Mouse (Mus musculus) MEL (cell line): ENCODE measurements at regions not wholly inside any gene's neighbourhood (a gene's known extent, or its start where the extent isn't known, plus 50 kb on each side); places are given as distances from the start of the nearest gene placed in this dataset.

ENCODE experiments used
- DNase-seq: peaks from one replicate; pipeline ENCODE4 v3.0.0; 2011; ENCODE audit warnings: low read depth, low spot score
- H3K27ac ChIP-seq: 2 replicates; pipeline ENCODE4 v1.5.1; 2012; ENCODE audit warnings: low read depth, mild to moderate bottlenecking, control low read depth, low read length, moderate library complexity; ENCODE audit not compliant: control insufficient read depth
- H3K27me3 ChIP-seq, 2 experiments: fragments of 150-350 bp in 1 of 2; sonication (generic) in 1 of 2; 2 replicates each; pipeline ENCODE4 v1.6.1; 2012; ENCODE audit warnings: low read length in 2 of 2, mild to moderate bottlenecking in 2 of 2, improper control_type of control experiment in 1 of 2, moderate library complexity in 1 of 2; ENCODE audit not compliant: insufficient read depth in 2 of 2, control insufficient read depth in 1 of 2
- H3K36me3 ChIP-seq, 2 experiments: 2 replicates each; pipeline ENCODE4 v1.6.1; 2012 to 2014; ENCODE audit warnings: low read length in 2 of 2, improper control_type of control experiment in 1 of 2, inconsistent platforms in 1 of 2, mild to moderate bottlenecking in 1 of 2; ENCODE audit not compliant: insufficient read depth in 2 of 2, control insufficient read depth in 1 of 2
- H3K4me1 ChIP-seq, 2 experiments: fragments of 150-350 bp in 1 of 2; sonication (generic) in 1 of 2; 2 replicates each; pipeline ENCODE4 v1.6.1; 2012; ENCODE audit warnings: low read length in 2 of 2, improper control_type of control experiment in 1 of 2, mild to moderate bottlenecking in 1 of 2; ENCODE audit not compliant: insufficient read depth in 2 of 2, control insufficient read depth in 1 of 2
- H3K4me3 ChIP-seq, 2 experiments: fragments of 150-350 bp in 1 of 2; sonication (generic) in 1 of 2; 2 replicates each; pipeline ENCODE4 v1.5.1; 2012; ENCODE audit warnings: low read depth in 2 of 2, low read length in 2 of 2, mild to moderate bottlenecking in 2 of 2, moderate library complexity in 2 of 2, control low read depth in 1 of 2, improper control_type of control experiment in 1 of 2; ENCODE audit not compliant: control insufficient read depth in 1 of 2, insufficient read depth in 1 of 2
- H3K79me2 ChIP-seq: 2 replicates; pipeline ENCODE4 v1.6.1; 2012; ENCODE audit warnings: mild to moderate bottlenecking, low read length, moderate library complexity; ENCODE audit not compliant: control insufficient read depth, poor library complexity, insufficient read depth
- H3K9ac ChIP-seq: 2 replicates; pipeline ENCODE4 v1.6.1; 2012; ENCODE audit warnings: low read depth, mild to moderate bottlenecking, control low read depth, low read length, moderate library complexity; ENCODE audit not compliant: control insufficient read depth, poor library complexity, severe bottlenecking
- H3K9me3 ChIP-seq: fragments of 150-350 bp; sonication (generic); replicated peaks from 2 replicates; pipeline ENCODE4 v1.6.1; 2012; ENCODE audit warnings: mild to moderate bottlenecking, low read length, improper control_type of control experiment, moderate library complexity; ENCODE audit not compliant: insufficient read depth
- CTCF ChIP-seq, 3 experiments: IDR thresholded peaks in 2 of 3; conservative IDR thresholded peaks in 1 of 3; 2 replicates each; pipeline ENCODE4 v1.5.1; 2011 to 2012; ENCODE audit warnings: low read length in 3 of 3, low read depth in 2 of 3, mild to moderate bottlenecking in 2 of 3, improper control_type of control experiment in 1 of 3, inconsistent platforms in 1 of 3, mixed read lengths in 1 of 3, moderate library complexity in 1 of 3; ENCODE audit not compliant: control insufficient read depth in 1 of 3, insufficient read depth in 1 of 3, poor library complexity in 1 of 3, severe bottlenecking in 1 of 3
- GABPA ChIP-seq: IDR thresholded peaks from 2 replicates; pipeline ENCODE4 v1.6.1; 2012; ENCODE audit warnings: low read depth, mild to moderate bottlenecking, inconsistent platforms, low read length, improper control_type of control experiment, moderate library complexity
- GATA1 ChIP-seq: IDR thresholded peaks from 2 replicates; pipeline ENCODE4 v1.6.1; 2011; ENCODE audit warnings: low read depth, low read length, improper control_type of control experiment
- KAT2A ChIP-seq: conservative IDR thresholded peaks from 2 replicates; pipeline ENCODE4 v1.6.1; 2012; ENCODE audit warnings: low read depth, low read length, improper control_type of control experiment, inconsistent platforms
- MAFK ChIP-seq: IDR thresholded peaks from 2 replicates; pipeline ENCODE4 v1.6.1; 2011; ENCODE audit warnings: low read depth, mild to moderate bottlenecking, low read length, improper control_type of control experiment, borderline replicate concordance
- MEF2A ChIP-seq: IDR thresholded peaks from 2 replicates; pipeline ENCODE4 v1.6.1; 2014; ENCODE audit warnings: low read depth, mild to moderate bottlenecking, inconsistent platforms, low read length, improper control_type of control experiment; ENCODE audit not compliant: poor library complexity, insufficient replicate concordance, severe bottlenecking; ENCODE audit errors: extremely low read depth
- MYB ChIP-seq: IDR thresholded peaks from 2 replicates; pipeline ENCODE4 v1.6.1; 2011; ENCODE audit warnings: mild to moderate bottlenecking, low read depth, low read length, improper control_type of control experiment
- NRF1 ChIP-seq: IDR thresholded peaks from 2 replicates; pipeline ENCODE4 v1.6.1; 2014; ENCODE audit warnings: low read depth, mild to moderate bottlenecking, inconsistent platforms, low read length, improper control_type of control experiment, moderate library complexity; ENCODE audit not compliant: poor library complexity, insufficient read depth, severe bottlenecking
- POLR2A ChIP-seq, 2 experiments: IDR thresholded peaks; 2 replicates each; pipeline ENCODE4 v1.6.1; 2011 to 2012; ENCODE audit warnings: low read length in 2 of 2, mild to moderate bottlenecking in 2 of 2, control low read depth in 1 of 2, improper control_type of control experiment in 1 of 2, low read depth in 1 of 2, moderate library complexity in 1 of 2; ENCODE audit not compliant: control insufficient read depth in 1 of 2, insufficient read depth in 1 of 2, poor library complexity in 1 of 2
- POLR2AphosphoS2 ChIP-seq: IDR thresholded peaks from 2 replicates; pipeline ENCODE4 v1.6.1; 2011; ENCODE audit warnings: low read length, improper control_type of control experiment
- RAD21 ChIP-seq: IDR thresholded peaks from 2 replicates; pipeline ENCODE4 v1.6.1; 2011; ENCODE audit warnings: mild to moderate bottlenecking, low read depth, low read length, improper control_type of control experiment
- SIN3A ChIP-seq: IDR thresholded peaks from 2 replicates; pipeline ENCODE4 v1.6.1; 2012; ENCODE audit warnings: low read length, improper control_type of control experiment, inconsistent platforms
- TAL1 ChIP-seq: IDR thresholded peaks from 2 replicates; pipeline ENCODE4 v1.6.1; 2012; ENCODE audit warnings: mild to moderate bottlenecking, inconsistent platforms, low read length, moderate library complexity, mixed read lengths
- TBP ChIP-seq: IDR thresholded peaks from 2 replicates; pipeline ENCODE4 v1.8.0; 2011; ENCODE audit warnings: low read depth, low read length, improper control_type of control experiment
- USF2 ChIP-seq, 2 experiments: IDR thresholded peaks; 2 replicates each; pipeline ENCODE4 v1.6.1; 2011 to 2012; ENCODE audit warnings: improper control_type of control experiment in 2 of 2, low read length in 2 of 2, borderline replicate concordance in 1 of 2, inconsistent platforms in 1 of 2, low read depth in 1 of 2, mild to moderate bottlenecking in 1 of 2; ENCODE audit not compliant: insufficient read depth in 1 of 2
- ZKSCAN1 ChIP-seq: IDR thresholded peaks from 2 replicates; pipeline ENCODE4 v1.6.1; 2012; ENCODE audit warnings: low read depth, mild to moderate bottlenecking, inconsistent platforms, low read length, improper control_type of control experiment, moderate library complexity

GRCm38 (mm10) chr7:68544136-68544535 lies 204.9 kb downstream of the Arrdc4 start:
- no peak for TF ChIP-seq ZKSCAN1
- no peak for TF ChIP-seq KAT2A
- TF ChIP-seq USF2 (IDR thresholded peaks at IDR 0.05; ENCODE audit: borderline replicate concordance in 1 of 2, insufficient read depth in 1 of 2, low read depth in 1 of 2, low read length in 2 of 2) = no peak
- TF ChIP-seq CTCF (IDR thresholded peaks at IDR 0.05 in 2 of 3, conservative IDR thresholded peaks at IDR 0.05 in 1 of 3; ENCODE audit: control insufficient read depth in 1 of 3, insufficient read depth in 1 of 3, low read depth in 2 of 3, low read length in 3 of 3, poor library complexity in 1 of 3, severe bottlenecking in 1 of 3) = no peak
- no peak for TF ChIP-seq GABPA
- no peak for TF ChIP-seq MAFK
- TF ChIP-seq POLR2AphosphoS2 = no peak
- TF ChIP-seq POLR2A (IDR thresholded peaks at IDR 0.05; ENCODE audit: control insufficient read depth in 1 of 2, insufficient read depth in 1 of 2, low read depth in 1 of 2, low read length in 2 of 2, poor library complexity in 1 of 2) = no peak
- H3K27ac ChIP-seq = no peak overlapping the region
- no peaks in the 10 kb centered on the region for H3K79me2 ChIP-seq
- no peaks in the 10 kb centered on the region for H3K27me3 ChIP-seq
- no peak overlapping the region for H3K9ac ChIP-seq
- DNase-seq = no peak
- H3K36me3 ChIP-seq = no peaks in the 10 kb centered on the region
- no peaks in the 10 kb centered on the region for H3K4me1 ChIP-seq
- H3K4me3 ChIP-seq = no peak overlapping the region
- H3K9me3 ChIP-seq = no peaks in the 10 kb centered on the region

DNA sequence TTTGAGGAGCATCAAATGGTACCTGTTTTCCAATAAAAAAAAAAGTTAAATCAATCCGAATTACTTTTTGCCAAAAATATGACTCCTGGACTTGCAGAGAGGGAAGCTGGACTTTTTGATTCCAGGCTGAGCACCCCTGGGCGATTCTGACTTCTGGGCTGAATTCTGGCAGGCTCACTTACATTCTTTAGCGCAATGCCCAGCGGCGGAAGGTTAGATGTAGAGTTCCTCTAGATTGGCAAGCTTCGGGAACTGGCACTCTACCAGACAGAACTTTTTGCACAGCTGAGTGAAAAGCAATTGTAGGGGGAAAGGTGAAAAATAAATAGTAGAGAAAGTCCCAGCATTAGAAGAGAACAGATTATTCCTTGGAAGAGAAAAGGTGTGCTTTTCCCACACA lies 235.5 kb downstream of the Fam169b start:
- Histone ChIP-seq H3K27ac (no peak overlapping the region), H3K9ac (no peak overlapping the region), H3K27me3 (no peaks in the 10 kb centered on the region), H3K4me1 (no peaks in the 10 kb centered on the region), H3K4me3 (no peak overlapping the region), H3K79me2 (no peaks in the 10 kb centered on the region), H3K9me3 (no peaks in the 10 kb centered on the region), H3K36me3 (no peaks in the 10 kb centered on the region)
- no peak for TF ChIP-seq NRF1
- TF ChIP-seq RAD21 = no peak
- no peak for TF ChIP-seq SIN3A
- no peak for TF ChIP-seq MEF2A
- TF ChIP-seq TAL1 = no peak
- no peak for TF ChIP-seq KAT2A
- no peak for TF ChIP-seq GATA1
- no peak for TF ChIP-seq USF2 (IDR thresholded peaks at IDR 0.05; ENCODE audit: borderline replicate concordance in 1 of 2, insufficient read depth in 1 of 2, low read depth in 1 of 2, low read length in 2 of 2)
- TF ChIP-seq TBP = no peak
- TF ChIP-seq MYB = no peak
- no peak for DNase-seq
